Mouse (Mus musculus) megakaryocyte progenitor cell, adult 5-6 weeks (primary cell): ENCODE results near the gene Grm4. TPM values are rescaled to one million over a fixed set of nuclear protein-coding genes. Genes with fewer than 3 reads are reported as not detected.

ENCODE experiments used
- ATAC-seq: replicated peaks from 2 replicates; pipeline ENCODE4 v1.8.0; 2016; ENCODE audit warnings: mild to moderate bottlenecking, moderate TSS enrichment, inconsistent platforms; ENCODE audit not compliant: poor library complexity
- total RNA-seq, 2 experiments: library from RNA; stranded (forward) in 1 of 2; stranded (reverse) in 1 of 2; fragments of 157-497, 149-512 nt in 1 of 2; fragments of 200-1000 nt in 1 of 2; gene quantifications; 2 replicates each; pipeline versions ENCODE4 v1.2.3 to v1.2.4; 2015 to 2017

The Grm4 gene
- total RNA-seq, 2 experiments from 2014 or later: not detected

GRCm38 (mm10) chr17:27497798-27498197 is 23.4 kb downstream of the Grm4 start:
- ATAC-seq: no peak

GRCm38 (mm10) chr17:27495008-27495540 is 26.1 kb downstream of the Grm4 start:
- ATAC-seq: no peak

GRCm38 (mm10) chr17:27493969-27494368 is 27.2 kb downstream of the Grm4 start:
- ATAC-seq: no peak

GRCm38 (mm10) chr17:27493389-27493788 is 27.8 kb downstream of the Grm4 start:
- no peak for ATAC-seq

GRCm38 (mm10) chr17:27488173-27488823 is 32.9 kb downstream of the Grm4 start:
- ATAC-seq: no peak

GRCm38 (mm10) chr17:27485940-27486339 is 35.3 kb downstream of the Grm4 start:
- ATAC-seq: no peak

GRCm38 (mm10) chr17:27483571-27483970 is 37.6 kb downstream of the Grm4 start:
- ATAC-seq: no peak

- ATAC-seq: peak; percentile 44
Measured at GRCm38 (mm10) chr17:27480143-27481103, 40.8 kb downstream of the Grm4 start.

GRCm38 (mm10) chr17:27475650-27476049 is 45.6 kb downstream of the Grm4 start:
- no peak for ATAC-seq

GRCm38 (mm10) chr17:27466620-27467019 is 54.6 kb downstream of the Grm4 start:
- ATAC-seq: peak; percentile 79

GRCm38 (mm10) chr17:27465924-27466323 is 55.3 kb downstream of the Grm4 start:
- ATAC-seq: no peak

GRCm38 (mm10) chr17:27464327-27464962 is 56.8 kb downstream of the Grm4 start:
- ATAC-seq: no peak

GRCm38 (mm10) chr17:27459979-27460378 is 61.2 kb downstream of the Grm4 start:
- ATAC-seq: no peak

GRCm38 (mm10) chr17:27459241-27459640 is 62.0 kb downstream of the Grm4 start:
- no peak for ATAC-seq

GRCm38 (mm10) chr17:27457863-27458494 is 63.2 kb downstream of the Grm4 start:
- ATAC-seq: no peak

- no peak for ATAC-seq
Measured at GRCm38 (mm10) chr17:27457038-27457577, 64.1 kb downstream of the Grm4 start.

- ATAC-seq: no peak
Measured at GRCm38 (mm10) chr17:27456364-27456763, 64.8 kb downstream of the Grm4 start.

- no peak for ATAC-seq
Measured at GRCm38 (mm10) chr17:27455012-27455784, 66.0 kb downstream of the Grm4 start.

- ATAC-seq: no peak
Measured at GRCm38 (mm10) chr17:27454396-27454795, 66.8 kb downstream of the Grm4 start.

GRCm38 (mm10) chr17:27453045-27453444 is 68.2 kb downstream of the Grm4 start:
- ATAC-seq: no peak
